Mouse (Mus musculus): ENCODE data around the gene Lgr6. TPM values are rescaled to one million over a fixed set of nuclear protein-coding genes. Genes with fewer than 3 reads are reported as not detected.
A peak's percentile ranks its signal among the peaks of the same experiment; 100 is the strongest.

The Lgr6 gene
- polyA plus RNA-seq (2012; rRNA removed): 0.21 and 0.47 TPM in 2 replicates

GRCm38 (mm10) chr1:135105124-135105523 lies at the start of gene Lgr6:
Lgr6 (minus strand) TSS chr1:135105276.
- Histone ChIP-seq H3K27me3 (ENCODE audit: control insufficient read depth, insufficient read depth, low read length) (peaks cover 9% of the 10 kb centered on the region), H3K36me3 (ENCODE audit: control insufficient read depth, insufficient read depth, low read length) (no peaks in the 10 kb centered on the region), H3K4me3 (ENCODE audit: extremely low read depth, insufficient read depth, insufficient read length) (peak within 1 kb of the TSS; percentile 19; the same call in 1 of the 2 replicates), H3K27ac (ENCODE audit: insufficient read depth, low read length) (no peak within 1 kb of the TSS), H3K4me1 (ENCODE audit: control insufficient read depth, insufficient read depth, insufficient read length) (no peaks in the 10 kb centered on the region; the same call in 1 of the 2 replicates)
- no peak for TF ChIP-seq POLR2A (IDR thresholded peaks at IDR 0.05; ENCODE audit: low read depth, low read length)
- TF ChIP-seq CTCF (IDR thresholded peaks at IDR 0.05; ENCODE audit: extremely low read depth, insufficient read depth, insufficient read length, insufficient replicate concordance): no peak
- under 1% methylated on average over 26 of the region's 40 CpGs for WGBS
- DNase-seq (ENCODE audit: low read depth in 1 of 2, low spot score in 2 of 2): no peak

GRCm38 (mm10) chr1:135154411-135154959 lies 49.4 kb upstream of the Lgr6 start:
- DNase-seq (ENCODE audit: low read depth in 1 of 2, low spot score in 2 of 2): peak; percentile 42
- WGBS: 16% methylated on average over 14 of the region's 14 CpGs
- Histone ChIP-seq H3K36me3 (ENCODE audit: control insufficient read depth, insufficient read depth, low read length) (peaks cover 25% of the 10 kb centered on the region), H3K4me1 (ENCODE audit: control insufficient read depth, insufficient read depth, insufficient read length) (no peaks in the 10 kb centered on the region), H3K27me3 (ENCODE audit: control insufficient read depth, insufficient read depth, low read length) (no peaks in the 10 kb centered on the region), H3K4me3 (ENCODE audit: extremely low read depth, insufficient read depth, insufficient read length) (no peak overlapping the region), H3K27ac (ENCODE audit: insufficient read depth, low read length) (no peak overlapping the region)
- TF ChIP-seq CTCF (IDR thresholded peaks at IDR 0.05; ENCODE audit: extremely low read depth, insufficient read depth, insufficient read length, insufficient replicate concordance) (peak; percentile 66; the same call in 1 of the 2 replicates), POLR2A (IDR thresholded peaks at IDR 0.05; ENCODE audit: low read depth, low read length) (no peak)

- H3K27me3 ChIP-seq (ENCODE audit: control insufficient read depth, insufficient read depth, low read length): no peaks in the 10 kb centered on the region
- no peak for DNase-seq (ENCODE audit: low read depth in 1 of 2, low spot score in 2 of 2)
- no peak overlapping the region for H3K4me3 ChIP-seq (ENCODE audit: extremely low read depth, insufficient read depth, insufficient read length)
- no peaks in the 10 kb centered on the region; the same call in 1 of the 2 replicates for H3K4me1 ChIP-seq (ENCODE audit: control insufficient read depth, insufficient read depth, insufficient read length)
- H3K27ac ChIP-seq (ENCODE audit: insufficient read depth, low read length): no peak overlapping the region
- peaks cover 25% of the 10 kb centered on the region for H3K36me3 ChIP-seq (ENCODE audit: control insufficient read depth, insufficient read depth, low read length)
- TF ChIP-seq CTCF (IDR thresholded peaks at IDR 0.05; ENCODE audit: extremely low read depth, insufficient read depth, insufficient read length, insufficient replicate concordance): no peak
- no peak for TF ChIP-seq POLR2A (IDR thresholded peaks at IDR 0.05; ENCODE audit: low read depth, low read length)
- WGBS: 65% methylated on average over 13 of the region's 13 CpGs
Observed at GRCm38 (mm10) chr1:135154011-135154410, 48.9 kb upstream of the Lgr6 start.

GRCm38 (mm10) chr1:135148996-135149395 lies 43.9 kb upstream of the Lgr6 start:
- Histone ChIP-seq H3K27ac (ENCODE audit: insufficient read depth, low read length) (no peak overlapping the region), H3K36me3 (ENCODE audit: control insufficient read depth, insufficient read depth, low read length) (peaks cover 7% of the 10 kb centered on the region), H3K27me3 (ENCODE audit: control insufficient read depth, insufficient read depth, low read length) (no peaks in the 10 kb centered on the region), H3K4me3 (ENCODE audit: extremely low read depth, insufficient read depth, insufficient read length) (no peak overlapping the region), H3K4me1 (ENCODE audit: control insufficient read depth, insufficient read depth, insufficient read length) (peaks cover 9% of the 10 kb centered on the region; the same call in 1 of the 2 replicates)
- no peak for DNase-seq (ENCODE audit: low read depth in 1 of 2, low spot score in 2 of 2)
- WGBS: 78% methylated on average over 5 of the region's 5 CpGs
- TF ChIP-seq CTCF (IDR thresholded peaks at IDR 0.05; ENCODE audit: extremely low read depth, insufficient read depth, insufficient read length, insufficient replicate concordance) (no peak), POLR2A (IDR thresholded peaks at IDR 0.05; ENCODE audit: low read depth, low read length) (no peak)

- Histone ChIP-seq H3K27me3 (ENCODE audit: control insufficient read depth, insufficient read depth, low read length) (no peaks in the 10 kb centered on the region), H3K36me3 (ENCODE audit: control insufficient read depth, insufficient read depth, low read length) (peaks cover 9% of the 10 kb centered on the region), H3K27ac (ENCODE audit: insufficient read depth, low read length) (peak overlapping the region; percentile 8; the same call in 1 of the 2 replicates), H3K4me3 (ENCODE audit: extremely low read depth, insufficient read depth, insufficient read length) (peak overlapping the region; percentile 91; the same call in 1 of the 2 replicates), H3K4me1 (ENCODE audit: control insufficient read depth, insufficient read depth, insufficient read length) (peaks cover 12% of the 10 kb centered on the region; the same call in 1 of the 2 replicates)
- 67% methylated on average over 4 of the region's 4 CpGs for WGBS
- DNase-seq (ENCODE audit: low read depth in 1 of 2, low spot score in 2 of 2): no peak
- TF ChIP-seq POLR2A (IDR thresholded peaks at IDR 0.05; ENCODE audit: low read depth, low read length) (no peak), CTCF (IDR thresholded peaks at IDR 0.05; ENCODE audit: extremely low read depth, insufficient read depth, insufficient read length, insufficient replicate concordance) (no peak)
Observed at GRCm38 (mm10) chr1:135148476-135148875, 43.4 kb upstream of the Lgr6 start.

- peak overlapping the region; percentile 90 for H3K27ac ChIP-seq (ENCODE audit: insufficient read depth, low read length)
- WGBS: 6% methylated on average over 7 of the region's 7 CpGs
Observed at GRCm38 (mm10) chr1:135147702-135148058, 42.6 kb upstream of the Lgr6 start.

More at GRCm38 (mm10) chr1:135147702-135148058, 42.6 kb upstream of the Lgr6 start:
- H3K27me3 ChIP-seq (ENCODE audit: control insufficient read depth, insufficient read depth, low read length): no peaks in the 10 kb centered on the region
- peaks cover 14% of the 10 kb centered on the region for H3K36me3 ChIP-seq (ENCODE audit: control insufficient read depth, insufficient read depth, low read length)
- peaks cover 12% of the 10 kb centered on the region; the same call in 1 of the 2 replicates for H3K4me1 ChIP-seq (ENCODE audit: control insufficient read depth, insufficient read depth, insufficient read length)
- peak in 1 of 2 experiments; percentile 41 for DNase-seq (ENCODE audit: low read depth in 1 of 2, low spot score in 2 of 2)
- peak overlapping the region; percentile 91 for H3K4me3 ChIP-seq (ENCODE audit: extremely low read depth, insufficient read depth, insufficient read length)
- TF ChIP-seq POLR2A (IDR thresholded peaks at IDR 0.05; ENCODE audit: low read depth, low read length) (no peak; the same call in 1 of the 2 replicates), CTCF (IDR thresholded peaks at IDR 0.05; ENCODE audit: extremely low read depth, insufficient read depth, insufficient read length, insufficient replicate concordance) (no peak)
